23 mouse cellular contexts compared by ENCODE assay signal in genomic region chr6:68339846-68340245, GRCm38 (mm10).
DNase-seq lines count a peak whose midpoint lies in the region; ATAC-seq lines count a peak whose summit lies in the region.
"Had no signal": no experiment of that assay in that cellular context is flagged by ENCODE, and none has a peak within 500 bp of the region (broad histone marks: within the 10 kb centered on the region; RNA-seq: fewer than 3 reads in every experiment).

No protein-coding gene starts in this region.

- WGBS in kidney, embryonic 14.5 days, result 40% methylated on average over 2 of the region's 2 CpGs

- no peaks in the 10 kb centered on the region for H3K27me3 ChIP-seq in kidney, embryonic 14.5 days (ENCODE audit: control insufficient read depth, insufficient read depth, low read length)
- H3K27me3 ChIP-seq: embryonic facial prominence, embryonic 13.5 days; forebrain, embryonic 15.5 days; midbrain, embryonic 12.5 days; stomach, embryonic 15.5 days had no signal

- H3K9ac ChIP-seq in kidney, embryonic 14.5 days (ENCODE audit: low read depth, low read length), result no peak overlapping the region
- H3K9ac ChIP-seq: embryonic facial prominence, embryonic 13.5 days; forebrain, embryonic 15.5 days; liver, embryonic 14.5 days; midbrain, embryonic 12.5 days; stomach, embryonic 15.5 days had no signal

- H3K4me1 ChIP-seq in kidney, embryonic 14.5 days (ENCODE audit: control insufficient read depth, insufficient read depth, low read length), result no peaks in the 10 kb centered on the region
- H3K4me1 ChIP-seq: embryonic facial prominence, embryonic 13.5 days; forebrain, embryonic 15.5 days; midbrain, embryonic 12.5 days; stomach, embryonic 15.5 days had no signal

- no peak overlapping the region for H3K4me2 ChIP-seq in kidney, embryonic 14.5 days (replicated peaks; ENCODE audit: low read depth, low read length)
- H3K4me2 ChIP-seq: embryonic facial prominence, embryonic 13.5 days; forebrain, embryonic 15.5 days; midbrain, embryonic 12.5 days; stomach, embryonic 15.5 days had no signal

- DNase-seq in kidney, postnatal 36 days, result no peak
- DNase-seq in left cerebral cortex, adult 11 months (ENCODE audit: low spot score), result peak; percentile 5
- DNase-seq in left cerebral cortex, postnatal 4 days, result no peak
- DNase-seq in brain, adult 2 months (ENCODE audit: low read depth, low spot score), result peak; percentile 77
- DNase-seq: adrenal gland, adult 8-10 months; B cell, adult 2 months; cerebellum, postnatal 10 days; gastrocnemius, postnatal 10 days; heart, adult 18-20 months; heart, postnatal 36 days; retina, postnatal 1 day; thymus, adult 2 months had no signal

- H3K4me3 ChIP-seq in kidney, embryonic 14.5 days (ENCODE audit: low read length), result no peak overlapping the region
- H3K4me3 ChIP-seq: embryonic facial prominence, embryonic 13.5 days; forebrain, embryonic 15.5 days; midbrain, embryonic 12.5 days; stomach, embryonic 15.5 days had no signal

- intact Hi-C loops in left cerebral cortex, postnatal 4 days (cut with DNase I), result no loop called here

- no peak overlapping the region for H3K27ac ChIP-seq in kidney, embryonic 14.5 days (ENCODE audit: low read depth, low read length)
- H3K27ac ChIP-seq: embryonic facial prominence, embryonic 13.5 days; forebrain, embryonic 15.5 days; liver, embryonic 14.5 days; macrophage; midbrain, embryonic 12.5 days; stomach, embryonic 15.5 days had no signal

- H3K9me3 ChIP-seq in kidney, embryonic 14.5 days (ENCODE audit: control insufficient read depth, low read length), result no peaks in the 10 kb centered on the region
- H3K9me3 ChIP-seq: embryonic facial prominence, embryonic 13.5 days; forebrain, embryonic 15.5 days; midbrain, embryonic 12.5 days; stomach, embryonic 15.5 days had no signal

- peak; percentile 60; the same call in 1 of the 2 replicates for ATAC-seq in kidney, embryonic 14.5 days (ENCODE audit: low FRiP score, low TSS enrichment)
- ATAC-seq in megakaryocyte progenitor cell, adult 5-6 weeks (replicated peaks; ENCODE audit: poor library complexity), result peak; percentile 84
- no peak for ATAC-seq in activated CD4-positive, CD25-positive, alpha-beta regulatory T cell, adult 4 months
- ATAC-seq: forebrain, embryonic 15.5 days; hindbrain, embryonic 16.5 days; intestine, embryonic 16.5 days had no signal

- H3K36me3 ChIP-seq in kidney, embryonic 14.5 days (ENCODE audit: control insufficient read depth, insufficient read depth, low read length), result no peaks in the 10 kb centered on the region
- H3K36me3 ChIP-seq: embryonic facial prominence, embryonic 13.5 days; forebrain, embryonic 15.5 days; midbrain, embryonic 12.5 days; stomach, embryonic 15.5 days had no signal

Comparison
In these comparisons a context has a peak if more than half of its experiments do, and no peak if none do; other contexts are left out.
1. DNase-seq: peak in left cerebral cortex, adult 11 months (single experiment) and brain, adult 2 months (single experiment); none in kidney, postnatal 36 days (0 of 2) and left cerebral cortex, postnatal 4 days (single experiment).